Comparison of ENCODE assay signal across 9 mouse cellular contexts in the genomic region with DNA sequence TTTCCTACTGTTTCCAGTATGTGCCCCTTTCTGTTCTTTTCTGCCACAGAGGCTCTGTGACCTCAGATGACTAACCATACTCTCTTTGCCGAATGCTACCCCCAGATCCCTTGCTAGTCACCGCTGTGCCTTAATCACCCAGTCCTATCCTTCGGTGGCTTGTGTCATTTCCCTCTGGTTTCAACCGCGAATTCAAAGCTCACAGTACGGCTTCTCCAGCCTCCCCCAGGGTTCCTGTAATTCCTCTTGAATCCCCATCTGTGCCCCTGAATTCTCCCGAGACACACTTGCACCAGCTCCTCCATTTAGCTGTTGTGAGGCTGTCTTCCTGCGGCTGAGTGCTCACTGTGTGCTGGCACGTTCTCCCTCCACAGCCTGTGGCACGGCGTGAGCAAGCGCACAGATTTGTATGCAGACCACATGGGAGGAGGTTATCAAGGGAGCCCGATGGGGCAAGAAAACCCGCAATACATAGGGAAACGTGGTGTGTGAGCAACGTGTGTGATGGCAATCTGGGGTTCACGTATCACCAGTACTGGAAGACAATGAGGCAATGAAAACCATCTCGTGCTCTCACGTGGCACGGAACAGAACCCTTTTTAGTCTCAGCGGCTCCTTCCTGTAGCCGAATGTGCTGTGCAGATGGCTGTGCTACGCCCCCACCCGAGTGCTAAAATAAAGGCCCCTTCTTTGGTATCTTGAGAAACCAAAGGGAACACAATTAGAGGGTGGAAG.
A peak's percentile ranks its signal among the peaks of the same experiment; 100 is the strongest.
DNase-seq lines count a peak whose midpoint lies in the region; ATAC-seq and TF ChIP-seq lines count a peak whose summit lies in the region.
"Had no signal": no experiment of that assay in that cellular context is flagged by ENCODE, and none has a peak within 500 bp of the region (broad histone marks: within the 10 kb centered on the region; RNA-seq: fewer than 3 reads in every experiment).

No protein-coding gene starts in this region.

- H3K27ac ChIP-seq in kidney, embryonic 14.5 days (ENCODE audit: low read depth, low read length): no peak overlapping the region
- H3K27ac ChIP-seq in kidney, adult 2 months (ENCODE audit: insufficient read depth, low read depth, low read length): no peak overlapping the region
- H3K27ac ChIP-seq in spleen, adult 2 months (ENCODE audit: insufficient read depth, low read length): no peak overlapping the region

- WGBS in kidney, embryonic 14.5 days: 5% methylated on average over 24 of the region's 24 CpGs
- WGBS in kidney, adult 2 months: 44% methylated on average over 24 of the region's 24 CpGs
- 4% methylated on average over 24 of the region's 24 CpGs for WGBS in spleen, adult 2 months

- no peaks in the 10 kb centered on the region for H3K27me3 ChIP-seq in kidney, embryonic 14.5 days (ENCODE audit: control insufficient read depth, insufficient read depth, low read length)
- no peaks in the 10 kb centered on the region; the same call in 1 of the 2 replicates for H3K27me3 ChIP-seq in kidney, adult 2 months (replicated peaks; ENCODE audit: control insufficient read depth, insufficient read depth, low read length)
- no peaks in the 10 kb centered on the region for H3K27me3 ChIP-seq in spleen, adult 2 months (ENCODE audit: control insufficient read depth, insufficient read depth, low read length)
- H3K27me3 ChIP-seq: Patski had no signal

- no peak for TF ChIP-seq CTCF in kidney, adult 2 months (conservative IDR thresholded peaks at IDR 0.05; ENCODE audit: insufficient read depth, insufficient read length, low read depth, low read length)
- TF ChIP-seq CTCF in spleen, adult 2 months (IDR thresholded peaks at IDR 0.05; ENCODE audit: extremely low read depth, insufficient read depth, insufficient read length, insufficient replicate concordance): no peak

- ATAC-seq in kidney, embryonic 14.5 days (ENCODE audit: low FRiP score, low TSS enrichment): no peak
- ATAC-seq: Patski had no signal

- no peaks in the 10 kb centered on the region for H3K9me3 ChIP-seq in kidney, embryonic 14.5 days (ENCODE audit: control insufficient read depth, low read length)

- H3K36me3 ChIP-seq in kidney, embryonic 14.5 days (ENCODE audit: control insufficient read depth, insufficient read depth, low read length): no peaks in the 10 kb centered on the region
- no peaks in the 10 kb centered on the region for H3K36me3 ChIP-seq in kidney, adult 2 months (ENCODE audit: control insufficient read depth, insufficient read depth, low read length)
- H3K36me3 ChIP-seq in spleen, adult 2 months (ENCODE audit: control insufficient read depth, insufficient read depth, low read length): no peaks in the 10 kb centered on the region

- H3K4me1 ChIP-seq in kidney, embryonic 14.5 days (ENCODE audit: control insufficient read depth, insufficient read depth, low read length): no peaks in the 10 kb centered on the region
- H3K4me1 ChIP-seq in kidney, adult 2 months (ENCODE audit: control insufficient read depth, insufficient read depth, low read length): no peaks in the 10 kb centered on the region
- H3K4me1 ChIP-seq in spleen, adult 2 months (ENCODE audit: control insufficient read depth, insufficient read depth, insufficient read length): no peaks in the 10 kb centered on the region

- peak overlapping the region; percentile 15; the same call in 1 of the 2 replicates for H3K4me3 ChIP-seq in kidney, embryonic 14.5 days (ENCODE audit: low read length)
- H3K4me3 ChIP-seq in kidney, adult 2 months (ENCODE audit: insufficient read depth, low read depth, low read length): no peak overlapping the region
- peak overlapping the region; percentile 28 for H3K4me3 ChIP-seq in spleen, adult 2 months (ENCODE audit: extremely low read depth, insufficient read depth, insufficient read length)

- DNase-seq in kidney, adult 2 months: no peak
- DNase-seq in cerebellum, postnatal 14 days: peak; percentile 75 to 81
- DNase-seq in frontal cortex, postnatal 36 days (ENCODE audit: low spot score in 2 of 2): peak; percentile 86 to 94
- peak; percentile 73 to 82 for DNase-seq in layer of hippocampus, postnatal 14 days (ENCODE audit: low spot score in 2 of 2)
- peak; percentile 38 for DNase-seq in mesoderm, embryonic 11.5 days (ENCODE audit: low read depth, low spot score)
- peak; percentile 14 to 41 for DNase-seq in spleen, adult 2 months (ENCODE audit: low read depth in 1 of 2, low spot score in 2 of 2)
- no peak for DNase-seq in adrenal gland, postnatal 14 days

- H3K9ac ChIP-seq in kidney, embryonic 14.5 days (ENCODE audit: low read depth, low read length): peak overlapping the region; percentile 14; the same call in 1 of the 2 replicates

- TF ChIP-seq POLR2A in kidney, adult 2 months (IDR thresholded peaks at IDR 0.05; ENCODE audit: low read depth, low read length): no peak
- no peak for TF ChIP-seq POLR2A in spleen, adult 2 months (IDR thresholded peaks at IDR 0.05; ENCODE audit: low read depth, low read length)

- H3K4me2 ChIP-seq in kidney, embryonic 14.5 days (replicated peaks; ENCODE audit: low read depth, low read length): peak overlapping the region; percentile 28

Comparison
In these comparisons a context has a peak if more than half of its experiments do, and no peak if none do; other contexts are left out.
1. DNase-seq: peak in cerebellum, postnatal 14 days (2 of 2), frontal cortex, postnatal 36 days (2 of 2), layer of hippocampus, postnatal 14 days (2 of 2), mesoderm, embryonic 11.5 days (single experiment) and spleen, adult 2 months (2 of 2); none in kidney, adult 2 months (single experiment) and adrenal gland, postnatal 14 days (single experiment).